Mouse (Mus musculus): ENCODE measurements at regions not wholly inside any gene's neighbourhood (a gene's known extent, or its start where the extent isn't known, plus 50 kb on each side); places are given as distances from the start of the nearest gene placed in this dataset.
A peak's percentile ranks its signal among the peaks of the same experiment; 100 is the strongest.

- DNase-seq, result no peak
Observed at GRCm38 (mm10) chr5:33512253-33512884, 78.6 kb upstream of the Nkx1-1 start.

GRCm38 (mm10) chr5:33511529-33512252, 77.9 kb upstream of the Nkx1-1 start:
- no peak for DNase-seq

GRCm38 (mm10) chr5:33505786-33506185, 72.0 kb upstream of the Nkx1-1 start:
- DNase-seq, result no peak

GRCm38 (mm10) chr5:33501735-33502495, 68.1 kb upstream of the Nkx1-1 start:
- DNase-seq, result no peak

GRCm38 (mm10) chr5:33501211-33501610, 67.4 kb upstream of the Nkx1-1 start:
- no peak for DNase-seq

- peak; percentile 80 for DNase-seq
Observed at GRCm38 (mm10) chr5:33495900-33496529, 62.2 kb upstream of the Nkx1-1 start.

GRCm38 (mm10) chr5:33495276-33495675, 61.5 kb upstream of the Nkx1-1 start:
- DNase-seq, result no peak

- no peak for DNase-seq
Observed at GRCm38 (mm10) chr5:33492604-33493315, 59.0 kb upstream of the Nkx1-1 start.

GRCm38 (mm10) chr5:33489286-33489685, 55.5 kb upstream of the Nkx1-1 start:
- no peak for DNase-seq

GRCm38 (mm10) chr5:33488152-33488561, 54.4 kb upstream of the Nkx1-1 start:
- DNase-seq, result no peak

- no peak for DNase-seq
Observed at GRCm38 (mm10) chr5:33485765-33486164, 52.0 kb upstream of the Nkx1-1 start.
